Mouse (Mus musculus): ENCODE measurements around the gene Sh3bgr. TPM values are rescaled to one million over a fixed set of nuclear protein-coding genes. Genes with fewer than 3 reads are reported as not detected.

Sh3bgr gene
- polyA plus RNA-seq (2015; fragmentation: Nextera tagmentation; extraction: Ambion mirVana), result 513 and 524 TPM in 2 replicates

DNA sequence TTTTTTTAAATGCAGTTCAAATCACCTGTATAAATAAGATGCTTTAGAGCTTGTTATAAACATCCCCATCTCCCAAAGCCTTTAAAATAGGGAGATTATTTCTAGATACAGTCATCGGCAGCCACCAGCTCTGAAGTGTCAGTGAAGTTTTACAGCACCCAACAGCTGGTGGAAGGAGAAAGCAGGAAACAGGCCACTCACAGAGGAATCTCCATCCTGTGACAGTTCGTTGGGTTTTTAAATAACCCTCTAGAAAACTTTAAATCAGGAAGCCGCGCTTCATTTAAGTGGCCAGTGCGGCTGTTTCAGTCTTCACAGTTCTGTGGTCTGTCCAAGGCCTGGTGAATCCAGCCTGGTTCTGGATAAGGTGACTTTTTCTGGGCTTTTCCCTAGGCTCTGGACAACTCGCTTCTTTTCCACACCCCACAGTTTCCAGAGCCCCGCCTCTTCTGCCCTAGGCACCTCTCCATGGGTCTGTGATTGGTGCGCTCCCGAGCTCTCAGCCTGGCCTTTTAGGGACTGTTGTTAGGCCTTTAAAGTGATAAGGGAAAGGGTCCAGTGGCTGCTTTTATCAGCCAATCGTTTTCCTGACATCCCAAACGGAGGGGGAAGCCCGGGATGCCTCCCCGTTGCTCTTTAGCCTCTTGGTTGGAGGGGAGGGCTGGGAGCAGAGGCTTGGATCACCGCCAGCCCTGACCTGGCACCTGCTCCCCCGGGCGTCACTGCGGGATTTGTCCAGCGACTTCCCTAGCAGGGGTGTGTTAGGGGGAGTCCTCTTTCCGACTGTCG lies at the start of gene Sh3bgr:
Gene Sh3bgr, plus strand, starts transcription at position 538 of the 789 bp plus-strand sequence.

DNA sequence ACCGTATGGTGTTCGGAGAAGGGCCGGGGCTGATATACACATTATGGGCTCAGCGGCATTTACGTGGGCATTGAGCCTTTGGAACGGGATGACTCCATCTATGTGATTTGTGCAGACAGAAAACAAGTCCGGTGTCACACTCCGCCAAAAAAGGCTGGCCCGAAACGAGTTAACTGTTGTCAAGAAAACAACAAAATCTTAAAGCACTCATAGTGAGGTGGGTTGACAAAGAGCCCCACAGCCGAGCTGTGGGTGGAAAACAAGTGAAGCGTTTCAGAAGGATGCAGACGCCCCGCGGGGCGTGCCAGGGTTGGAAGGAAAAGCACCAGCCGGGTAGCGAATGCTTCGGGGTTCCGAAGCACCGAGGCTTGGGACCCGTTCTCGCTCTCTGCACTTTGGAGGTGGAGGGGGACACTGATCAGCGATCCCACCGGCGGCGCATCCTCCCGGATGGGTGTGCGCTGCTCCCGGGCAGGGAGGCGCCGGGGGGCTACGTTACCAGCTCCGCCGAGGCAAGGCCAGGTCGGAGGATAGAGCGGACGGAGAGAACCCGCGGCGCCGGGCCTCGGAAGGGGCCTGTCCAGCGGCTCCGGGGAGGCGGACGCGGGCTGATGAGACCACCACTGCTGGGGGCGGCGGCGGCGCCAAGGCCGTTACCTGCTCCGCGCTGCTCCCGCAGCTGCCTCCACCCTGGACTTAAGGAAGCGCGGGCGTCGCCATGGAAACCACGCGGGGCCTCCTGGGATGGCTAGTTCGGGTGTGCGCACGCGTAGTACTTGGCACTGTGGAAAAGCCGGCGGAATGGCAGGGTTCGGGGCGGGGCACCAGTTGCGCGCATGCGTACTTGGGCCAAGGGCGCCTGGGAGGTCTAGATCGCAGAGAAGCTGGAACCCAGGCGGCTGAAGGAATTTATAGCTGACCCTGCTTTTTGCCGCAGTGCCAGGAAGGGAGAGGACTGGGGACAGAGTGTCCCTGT lies 8.4 kb upstream of the Sh3bgr start, which contains the start of gene Lca5l:
Gene Lca5l, minus strand, starts transcription at position 741 of the 976 bp plus-strand sequence.

DNA sequence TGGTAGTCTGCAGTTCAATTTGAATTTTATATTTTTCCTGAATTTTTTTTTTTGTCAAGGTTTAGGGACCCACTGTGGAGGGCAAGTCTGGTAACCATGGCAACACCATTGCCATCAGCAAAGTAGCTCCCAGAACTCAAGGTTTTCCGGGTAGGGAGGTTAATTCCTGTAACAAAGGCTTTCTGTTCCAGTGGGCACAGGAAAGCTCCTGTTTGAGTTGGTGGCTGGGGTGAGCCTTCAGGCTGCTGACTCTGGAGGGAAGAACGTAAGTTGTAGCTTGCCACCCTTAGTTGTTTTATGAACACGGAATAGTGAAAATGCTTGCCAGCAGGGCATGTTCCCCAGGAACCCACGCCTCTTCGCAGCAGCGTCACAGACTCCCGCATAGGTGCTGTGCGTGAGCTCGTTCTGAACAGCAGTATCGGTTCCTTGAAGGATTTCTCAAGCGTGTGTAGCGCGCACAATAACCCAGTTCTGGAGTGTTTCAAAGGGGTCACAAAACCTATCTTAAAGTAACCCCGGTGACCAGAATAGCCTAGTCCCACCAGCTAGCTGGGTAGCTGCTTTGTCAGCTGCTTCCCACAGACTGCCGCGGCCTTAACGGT lies 35.2 kb downstream of the Sh3bgr start, which contains the start of gene B3galt5:
Gene B3galt5, plus strand, starts transcription at position 436 of the 605 bp plus-strand sequence.

Other genes starting within 250 kb of the Sh3bgr start
- 37.1 and 46.8 TPM in 2 replicates for gene Psmg1, start 209.5 kb upstream of the Sh3bgr start, polyA plus RNA-seq (2015; fragmentation: Nextera tagmentation; extraction: Ambion mirVana)
- 48.8 and 51.7 TPM in 2 replicates for gene Brwd1, start 117.9 kb upstream of the Sh3bgr start, polyA plus RNA-seq (2015; fragmentation: Nextera tagmentation; extraction: Ambion mirVana)
- gene Hmgn1, start 72.7 kb upstream of the Sh3bgr start, polyA plus RNA-seq (2015; fragmentation: Nextera tagmentation; extraction: Ambion mirVana), result 179 and 276 TPM in 2 replicates
- 20.1 and 22.4 TPM in 2 replicates for gene Wrb, start 55.0 kb upstream of the Sh3bgr start, polyA plus RNA-seq (2015; fragmentation: Nextera tagmentation; extraction: Ambion mirVana)
- 1.7 and 2.1 TPM in 2 replicates for gene Lca5l, start 8.2 kb upstream of the Sh3bgr start, polyA plus RNA-seq (2015; fragmentation: Nextera tagmentation; extraction: Ambion mirVana)
- gene B3galt5, start 35.4 kb downstream of the Sh3bgr start, polyA plus RNA-seq (2015; fragmentation: Nextera tagmentation; extraction: Ambion mirVana), result 0.12 TPM in 1 of 2 replicates, not detected in the other
- 0.05 and 0.15 TPM in 2 replicates for gene Itgb2l, start 243.2 kb downstream of the Sh3bgr start, polyA plus RNA-seq (2015; fragmentation: Nextera tagmentation; extraction: Ambion mirVana)